Mouse (Mus musculus) stomach, postnatal 0 days (tissue): ENCODE measurements around the gene Edf1.

ENCODE experiments used
- CTCF ChIP-seq: IDR thresholded peaks from 2 replicates; pipeline ENCODE4 v1.5.1; 2016; ENCODE audit warnings: antibody characterized with exemption, low read depth, mild to moderate bottlenecking, moderate library complexity
- EP300 ChIP-seq: optimal IDR thresholded peaks from 2 replicates; pipeline ENCODE3; 2016; ENCODE audit warnings: antibody characterized with exemption

- TF ChIP-seq EP300 (no peak), CTCF (no peak)
Measured at GRCm38 (mm10) chr2:25575432-25576027, 17.9 kb downstream of the Edf1 start.
